27 mouse cellular contexts compared by ENCODE assay signal in genomic region chr16:81380434-81380833, GRCm38 (mm10).
DNase-seq lines count a peak whose midpoint lies in the region; ATAC-seq lines count a peak whose summit lies in the region.
"Had no signal": no experiment of that assay in that cellular context is flagged by ENCODE, and none has a peak within 500 bp of the region (broad histone marks: within the 10 kb centered on the region; RNA-seq: fewer than 3 reads in every experiment).

No protein-coding gene starts in this region.

- 59% methylated on average over 4 of the region's 4 CpGs for WGBS in forebrain, embryonic 12.5 days
- 92% methylated on average over 4 of the region's 4 CpGs for WGBS in forebrain, embryonic 10.5 days
- 37% methylated on average over 4 of the region's 4 CpGs for WGBS in forebrain, embryonic 15.5 days
- WGBS in liver, embryonic 12.5 days (ENCODE audit: insufficient replicate concordance), result 69% methylated on average over 4 of the region's 4 CpGs

- no peaks in the 10 kb centered on the region for H3K4me1 ChIP-seq in forebrain, embryonic 12.5 days
- H3K4me1 ChIP-seq in forebrain, embryonic 10.5 days, result no peaks in the 10 kb centered on the region
- no peaks in the 10 kb centered on the region for H3K4me1 ChIP-seq in forebrain, embryonic 15.5 days
- H3K4me1 ChIP-seq in liver, embryonic 12.5 days, result no peaks in the 10 kb centered on the region
- H3K4me1 ChIP-seq: embryonic facial prominence, embryonic 15.5 days; hindbrain, embryonic 12.5 days; hindbrain, embryonic 15.5 days had no signal

- ATAC-seq in forebrain, embryonic 12.5 days (ENCODE audit: low FRiP score), result peak; percentile 66
- ATAC-seq in forebrain, embryonic 15.5 days (replicated peaks), result peak; percentile 83
- no peak for ATAC-seq in liver, embryonic 12.5 days
- ATAC-seq: intestine, postnatal 0 days had no signal

- no peak overlapping the region for H3K27ac ChIP-seq in forebrain, embryonic 12.5 days
- H3K27ac ChIP-seq in forebrain, embryonic 10.5 days, result no peak overlapping the region
- no peak overlapping the region for H3K27ac ChIP-seq in forebrain, embryonic 15.5 days (replicated peaks)
- no peak overlapping the region for H3K27ac ChIP-seq in liver, embryonic 12.5 days
- H3K27ac ChIP-seq: embryonic facial prominence, embryonic 15.5 days; gastrocnemius, adult 2 months; hindbrain, embryonic 12.5 days; hindbrain, embryonic 15.5 days had no signal

- no peak overlapping the region for H3K4me2 ChIP-seq in forebrain, embryonic 12.5 days
- no peak overlapping the region for H3K4me2 ChIP-seq in forebrain, embryonic 15.5 days (replicated peaks)
- H3K4me2 ChIP-seq in liver, embryonic 12.5 days, result no peak overlapping the region
- H3K4me2 ChIP-seq: embryonic facial prominence, embryonic 15.5 days; heart, embryonic 11.5 days; hindbrain, embryonic 12.5 days; hindbrain, embryonic 15.5 days had no signal

- no peaks in the 10 kb centered on the region for H3K36me3 ChIP-seq in forebrain, embryonic 12.5 days (replicated peaks)
- H3K36me3 ChIP-seq in forebrain, embryonic 10.5 days (replicated peaks), result no peaks in the 10 kb centered on the region
- no peaks in the 10 kb centered on the region for H3K36me3 ChIP-seq in forebrain, embryonic 15.5 days
- H3K36me3 ChIP-seq in liver, embryonic 12.5 days, result no peaks in the 10 kb centered on the region
- H3K36me3 ChIP-seq: embryonic facial prominence, embryonic 15.5 days; G1E; hindbrain, embryonic 12.5 days; hindbrain, embryonic 15.5 days had no signal

- DNase-seq in forebrain, embryonic 10.5 days (ENCODE audit: extremely low spot score, low spot score), result no peak
- DNase-seq in brain, adult 2 months (ENCODE audit: low read depth, low spot score), result peak; percentile 18
- DNase-seq in retina, embryonic 14.5 days (ENCODE audit: low spot score), result peak; percentile 75
- DNase-seq in adrenal gland, adult 18-20 months (ENCODE audit: low spot score in 2 of 2), result no peak
- no peak for DNase-seq in kidney, postnatal 25 days
- DNase-seq: adrenal gland, postnatal 10 days; adrenal gland, postnatal 36 days; B cell, adult 2 months; cerebellum, adult 11-12 months; cerebellum, adult 8-10 months; cerebellum, postnatal 10 days; cerebellum, postnatal 36 days; embryo, embryonic 11 days; gastrocnemius, adult 2 months; gastrocnemius, postnatal 14 days; heart, adult 11 months; kidney, adult 2 months had no signal

- H3K27me3 ChIP-seq in forebrain, embryonic 12.5 days, result no peaks in the 10 kb centered on the region
- H3K27me3 ChIP-seq in forebrain, embryonic 10.5 days (ENCODE audit: poor library complexity, severe bottlenecking), result no peaks in the 10 kb centered on the region
- no peaks in the 10 kb centered on the region for H3K27me3 ChIP-seq in forebrain, embryonic 15.5 days
- no peaks in the 10 kb centered on the region for H3K27me3 ChIP-seq in liver, embryonic 12.5 days (replicated peaks)
- H3K27me3 ChIP-seq: CH12.LX; embryonic facial prominence, embryonic 15.5 days; hindbrain, embryonic 12.5 days; hindbrain, embryonic 15.5 days had no signal

- H3K9ac ChIP-seq in forebrain, embryonic 12.5 days, result no peak overlapping the region
- H3K9ac ChIP-seq in forebrain, embryonic 15.5 days (replicated peaks), result no peak overlapping the region
- H3K9ac ChIP-seq in liver, embryonic 12.5 days, result no peak overlapping the region
- H3K9ac ChIP-seq: embryonic facial prominence, embryonic 15.5 days; hindbrain, embryonic 12.5 days; hindbrain, embryonic 15.5 days had no signal

- H3K4me3 ChIP-seq in forebrain, embryonic 12.5 days (replicated peaks), result no peak overlapping the region
- no peak overlapping the region for H3K4me3 ChIP-seq in forebrain, embryonic 10.5 days
- no peak overlapping the region for H3K4me3 ChIP-seq in forebrain, embryonic 15.5 days
- H3K4me3 ChIP-seq in liver, embryonic 12.5 days, result no peak overlapping the region
- H3K4me3 ChIP-seq: embryonic facial prominence, embryonic 15.5 days; gastrocnemius, adult 2 months; hindbrain, embryonic 12.5 days; hindbrain, embryonic 15.5 days had no signal

- H3K9me3 ChIP-seq in forebrain, embryonic 12.5 days, result no peaks in the 10 kb centered on the region
- no peaks in the 10 kb centered on the region for H3K9me3 ChIP-seq in forebrain, embryonic 10.5 days
- no peaks in the 10 kb centered on the region for H3K9me3 ChIP-seq in forebrain, embryonic 15.5 days
- H3K9me3 ChIP-seq in liver, embryonic 12.5 days (replicated peaks), result no peaks in the 10 kb centered on the region
- H3K9me3 ChIP-seq: embryonic facial prominence, embryonic 15.5 days; G1E; hindbrain, embryonic 12.5 days; hindbrain, embryonic 15.5 days had no signal

Comparison
In these comparisons a context has a peak if more than half of its experiments do, and no peak if none do; other contexts are left out.
1. DNase-seq: peak in brain, adult 2 months (single experiment) and retina, embryonic 14.5 days (single experiment); none in forebrain, embryonic 10.5 days (single experiment), adrenal gland, adult 18-20 months (0 of 2) and kidney, postnatal 25 days (0 of 2).